Mouse (Mus musculus): ENCODE results near the gene Cdkn1c.

Gene Cdkn1c

GRCm38 (mm10) chr7:143460874-143461273 is at the start of gene Cdkn1c:
Gene Cdkn1c, minus strand, starts transcription at chr7:143461050.
- peak; percentile 89 for DNase-seq (ENCODE audit: low read depth, low spot score)

- DNase-seq (ENCODE audit: low read depth, low spot score), result no peak
These were observed 48.7 kb upstream of the Cdkn1c start for GRCm38 (mm10) chr7:143509566-143509965.

- peak; percentile 63 for DNase-seq (ENCODE audit: low read depth, low spot score)
These were observed 45.8 kb upstream of the Cdkn1c start for GRCm38 (mm10) chr7:143506675-143507074.

GRCm38 (mm10) chr7:143506271-143506670 is 45.4 kb upstream of the Cdkn1c start:
- DNase-seq (ENCODE audit: low read depth, low spot score), result no peak

- peak; percentile 58 for DNase-seq (ENCODE audit: low read depth, low spot score)
These were observed 45.0 kb upstream of the Cdkn1c start for GRCm38 (mm10) chr7:143505823-143506222.

DNA sequence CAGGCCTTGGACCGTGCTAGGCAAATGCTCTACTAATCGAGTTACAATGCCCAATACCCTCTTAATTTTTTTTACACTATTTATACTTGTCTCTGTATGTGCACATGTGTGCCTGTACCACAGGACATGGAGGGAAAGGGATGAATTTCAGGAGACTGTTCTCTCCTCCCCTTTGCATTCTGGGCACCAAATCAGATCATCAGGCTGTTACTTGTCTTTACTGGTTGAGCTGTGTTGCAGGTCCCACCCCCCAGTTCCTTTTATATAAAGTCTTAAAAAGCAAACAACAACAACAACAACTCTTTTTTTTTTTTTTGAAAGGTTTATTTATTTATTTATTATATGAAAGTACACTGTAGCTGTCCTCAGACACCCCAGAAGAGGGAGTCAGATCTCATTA is 44.6 kb upstream of the Cdkn1c start:
- DNase-seq (ENCODE audit: low read depth, low spot score), result no peak

- no peak for DNase-seq (ENCODE audit: low read depth, low spot score)
These were observed 43.1 kb upstream of the Cdkn1c start for GRCm38 (mm10) chr7:143503926-143504325.

DNA sequence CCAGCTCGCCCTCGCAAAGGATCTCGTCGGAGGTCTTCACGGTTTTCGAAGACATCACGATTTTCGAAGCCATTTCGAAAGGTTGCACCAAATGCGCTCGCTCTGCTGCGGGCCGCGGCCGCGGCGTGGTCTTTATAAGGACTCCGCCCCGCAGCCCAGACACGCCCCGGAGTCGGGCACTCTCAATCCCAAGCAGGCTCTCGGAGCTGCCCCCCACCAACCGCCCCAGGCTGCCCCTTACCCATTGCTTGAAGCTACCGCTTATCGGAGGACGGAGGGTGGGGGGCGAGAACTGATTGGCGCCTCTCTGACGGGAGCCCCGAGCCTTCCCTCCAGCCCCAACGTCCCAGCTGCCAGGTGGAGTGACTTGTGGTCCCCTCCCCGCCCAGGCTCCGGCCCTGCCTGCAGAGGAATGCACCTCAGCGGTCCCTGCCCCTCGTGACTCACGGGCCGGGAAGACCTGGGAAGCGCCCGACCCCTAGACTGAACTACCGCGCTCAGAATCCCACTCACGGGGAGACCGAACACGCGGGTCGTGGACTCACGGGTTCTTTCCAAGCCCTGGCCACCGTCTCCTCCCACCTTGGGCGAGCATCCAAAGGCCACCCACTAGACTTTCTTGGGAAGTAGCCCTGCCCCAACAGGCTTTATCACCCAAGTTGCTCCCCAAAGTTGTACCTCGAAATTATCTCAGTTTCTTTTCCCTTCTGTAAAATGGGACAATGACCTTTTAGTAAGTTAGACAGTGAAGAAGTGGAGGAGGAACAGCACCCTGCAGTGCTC is 41.8 kb upstream of the Cdkn1c start, which contains the start of gene Phlda2:
Gene Phlda2, minus strand, starts transcription at position 733 of the 783 bp plus-strand sequence.
- DNase-seq (ENCODE audit: low read depth, low spot score), result peak; percentile 36

DNA sequence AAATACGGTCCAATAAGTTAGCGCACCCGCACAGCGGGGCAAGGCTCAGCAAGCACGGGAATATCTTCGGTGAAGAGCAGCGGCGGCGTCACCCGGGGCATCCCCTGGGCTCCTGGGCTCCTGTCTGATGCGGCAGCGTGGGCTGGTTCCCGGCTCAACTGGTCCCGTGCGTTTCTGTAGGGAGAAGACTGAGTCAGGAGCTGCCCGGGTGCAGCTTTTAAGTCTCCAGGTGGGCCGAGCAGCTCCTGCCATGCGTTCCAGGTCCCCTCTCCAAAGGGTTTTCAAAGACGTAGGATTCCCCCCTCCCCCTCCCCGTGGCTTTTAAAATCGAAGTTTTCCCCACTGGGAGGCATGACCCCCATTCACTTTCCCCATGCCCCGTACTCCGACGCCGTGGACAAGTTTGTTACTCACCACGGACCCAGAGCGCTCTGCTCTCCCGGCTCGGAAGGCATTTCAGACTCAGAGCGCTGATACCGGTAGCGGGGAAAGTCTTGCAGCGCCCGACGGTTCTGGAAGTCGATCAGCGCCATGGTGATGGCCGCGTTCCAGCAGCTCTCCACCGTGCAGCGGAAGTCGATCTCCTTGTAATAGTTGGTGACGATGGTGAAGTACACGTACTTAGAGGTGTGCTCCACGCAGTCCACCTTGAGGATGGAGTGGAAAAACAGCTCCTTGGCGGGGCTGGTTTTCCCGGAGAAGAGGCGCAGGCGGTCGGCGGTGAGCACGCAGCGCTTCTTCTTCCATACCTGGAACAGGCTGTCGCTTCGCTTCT is 41.0 kb upstream of the Cdkn1c start:
- peak; percentile 36 for DNase-seq (ENCODE audit: low read depth, low spot score)

- DNase-seq (ENCODE audit: low read depth, low spot score), result no peak
These were observed 40.1 kb upstream of the Cdkn1c start for GRCm38 (mm10) chr7:143500912-143501311.

GRCm38 (mm10) chr7:143498584-143498983 is 37.7 kb upstream of the Cdkn1c start:
- DNase-seq (ENCODE audit: low read depth, low spot score), result no peak

DNA sequence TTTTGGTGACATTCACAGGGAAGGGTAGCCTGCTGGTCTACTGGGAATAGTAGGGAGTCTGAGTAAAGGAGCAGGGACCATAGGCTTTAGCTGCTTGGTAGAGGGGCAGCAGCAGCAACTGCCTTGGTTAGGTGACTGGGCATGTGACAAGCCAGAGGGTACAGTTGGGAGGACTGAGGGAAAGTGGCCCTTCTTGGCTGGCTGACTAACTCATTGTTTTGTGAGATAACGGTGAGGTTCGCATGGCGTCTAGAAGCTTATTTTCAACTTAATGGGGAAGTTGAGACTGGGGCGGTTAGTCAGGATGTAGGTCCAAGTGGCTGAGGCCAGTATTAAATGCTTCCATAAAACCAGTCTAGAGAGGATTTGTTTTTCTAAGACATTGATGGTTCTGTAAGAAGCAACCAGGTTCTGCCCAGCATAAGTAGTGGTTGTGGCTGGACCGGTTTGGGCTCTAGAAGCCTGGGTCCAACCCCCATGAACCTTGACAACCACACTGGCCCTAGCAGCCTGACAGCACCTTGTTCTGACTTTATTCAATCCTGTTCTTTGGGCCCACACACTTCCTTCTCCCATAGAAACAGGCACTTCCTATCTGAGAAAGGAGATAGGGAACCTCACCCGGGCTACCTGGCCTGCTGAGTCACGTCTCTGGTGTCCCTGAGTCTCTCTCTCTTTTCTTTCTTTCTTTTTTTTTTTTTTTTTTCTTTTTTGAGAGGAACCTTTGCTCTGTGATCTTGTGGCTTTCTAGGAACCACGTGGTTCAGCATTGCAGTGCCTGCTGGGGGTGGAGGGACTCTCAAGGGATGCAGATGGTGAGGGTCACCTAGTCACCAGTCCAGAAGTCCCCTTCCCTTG is 34.5 kb upstream of the Cdkn1c start:
- no peak for DNase-seq (ENCODE audit: low read depth, low spot score)

DNA sequence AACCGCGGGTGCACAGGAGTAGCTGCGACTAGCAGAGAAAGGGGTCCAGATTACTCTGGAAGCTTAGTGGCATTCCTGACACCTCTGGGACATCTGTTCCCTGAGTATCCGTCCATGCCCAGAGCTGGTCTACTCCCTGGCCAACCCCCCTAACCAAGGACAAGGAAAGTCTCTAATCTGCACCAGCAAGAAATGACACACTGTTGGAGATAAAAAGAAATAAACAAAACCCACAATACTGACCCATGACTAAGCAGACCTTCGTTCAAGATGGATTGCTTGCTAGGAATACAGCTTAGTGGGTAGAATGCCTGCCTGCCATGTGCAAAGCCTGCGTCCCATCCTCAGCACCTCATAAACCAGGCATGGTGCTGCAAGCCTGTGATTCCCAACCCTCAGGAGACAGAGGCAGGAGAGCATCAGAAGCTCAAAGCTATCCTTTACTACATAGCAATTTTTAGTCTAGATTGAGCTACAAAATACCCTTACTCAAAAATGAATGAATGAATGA is 32.8 kb upstream of the Cdkn1c start:
- DNase-seq (ENCODE audit: low read depth, low spot score), result no peak

DNA sequence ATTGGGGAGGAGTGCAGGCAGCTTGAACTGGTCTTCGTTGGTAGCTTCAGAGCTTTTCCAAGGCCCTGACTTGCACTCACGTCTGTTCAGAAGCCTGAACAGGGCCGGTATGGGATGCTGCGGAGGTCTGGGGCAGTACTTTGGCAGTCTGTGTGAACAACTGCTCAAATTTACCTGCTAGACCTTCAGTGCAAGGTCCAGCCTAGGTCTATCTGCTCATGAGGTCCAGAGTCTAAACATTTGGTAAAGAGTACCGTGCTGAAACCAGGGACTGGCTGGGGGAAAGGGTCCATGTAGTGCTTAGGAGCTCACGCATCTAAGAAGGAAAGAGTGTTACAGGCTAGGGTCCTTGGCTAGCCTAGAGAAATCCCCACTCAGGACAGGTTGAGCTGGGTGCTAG is 28.9 kb upstream of the Cdkn1c start:
- no peak for DNase-seq (ENCODE audit: low read depth, low spot score)

GRCm38 (mm10) chr7:143482541-143482940 is 21.7 kb upstream of the Cdkn1c start:
- DNase-seq (ENCODE audit: low read depth, low spot score), result no peak

GRCm38 (mm10) chr7:143481806-143482387 is 21.0 kb upstream of the Cdkn1c start:
- no peak for DNase-seq (ENCODE audit: low read depth, low spot score)

GRCm38 (mm10) chr7:143480498-143480897 is 19.6 kb upstream of the Cdkn1c start:
- peak; percentile 43 for DNase-seq (ENCODE audit: low read depth, low spot score)

DNA sequence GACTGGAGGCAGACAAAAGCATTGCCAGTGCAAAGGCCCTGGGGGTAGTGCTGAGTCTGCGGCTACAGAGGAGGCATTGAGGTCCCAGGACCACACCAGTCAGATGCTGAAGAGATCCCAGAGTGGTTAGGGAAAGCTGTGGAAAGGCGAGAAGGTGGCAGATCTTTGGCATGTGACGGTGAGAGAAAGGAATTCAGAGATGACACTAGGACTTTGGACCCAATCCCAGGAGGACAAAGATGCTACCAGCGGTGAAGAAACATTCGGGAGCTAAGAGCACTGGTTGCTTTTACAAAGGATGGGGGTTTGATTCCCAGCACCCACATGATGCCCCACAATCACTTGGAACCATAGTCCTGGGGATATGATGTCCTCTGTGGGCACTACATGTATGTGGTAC is 16.9 kb upstream of the Cdkn1c start:
- DNase-seq (ENCODE audit: low read depth, low spot score), result no peak

GRCm38 (mm10) chr7:143476702-143477335 is 16.0 kb upstream of the Cdkn1c start:
- DNase-seq (ENCODE audit: low read depth, low spot score), result no peak

DNA sequence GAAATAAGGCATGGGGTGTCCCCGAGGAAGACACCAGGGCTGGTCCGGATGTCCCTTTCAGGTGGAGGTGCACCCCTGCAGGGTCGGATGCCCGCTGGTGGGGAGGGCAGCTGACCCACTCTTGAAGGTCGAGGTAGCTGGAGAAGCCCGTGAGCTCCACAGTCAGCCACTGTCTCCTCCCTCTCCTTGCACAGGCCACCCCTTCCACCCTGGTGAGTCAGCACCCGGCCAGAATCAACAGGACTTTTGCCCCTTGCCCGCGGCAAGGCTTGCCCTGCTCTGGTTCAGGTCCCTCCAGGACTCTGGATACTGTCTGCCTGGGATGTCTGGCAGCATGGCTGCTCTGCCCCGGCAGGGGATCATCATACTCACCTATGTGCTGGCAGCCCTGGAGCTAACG is 15.0 kb upstream of the Cdkn1c start:
- no peak for DNase-seq (ENCODE audit: low read depth, low spot score)

DNA sequence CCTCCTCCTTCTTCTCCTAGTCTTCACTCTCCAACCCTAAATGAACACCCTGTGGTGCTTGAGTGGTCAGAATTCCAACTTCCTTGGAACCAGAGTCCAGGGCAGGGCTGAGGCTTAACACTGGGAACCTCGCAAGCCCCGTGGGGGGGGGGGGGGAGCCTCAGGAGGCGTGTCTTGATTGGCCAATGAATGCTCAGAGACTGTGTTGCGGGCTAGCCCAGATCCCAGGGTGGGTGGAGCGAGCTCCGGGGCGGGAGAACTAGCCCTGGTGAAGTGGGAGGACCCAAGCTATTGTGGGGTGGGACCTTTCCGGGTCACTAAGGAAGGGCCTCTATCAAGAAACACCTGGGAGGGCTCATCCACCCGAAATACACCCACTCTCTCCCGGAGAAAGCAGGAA is 14.0 kb upstream of the Cdkn1c start:
- no peak for DNase-seq (ENCODE audit: low read depth, low spot score)
